28 mouse cellular contexts compared by ENCODE assay signal in the genomic region with DNA sequence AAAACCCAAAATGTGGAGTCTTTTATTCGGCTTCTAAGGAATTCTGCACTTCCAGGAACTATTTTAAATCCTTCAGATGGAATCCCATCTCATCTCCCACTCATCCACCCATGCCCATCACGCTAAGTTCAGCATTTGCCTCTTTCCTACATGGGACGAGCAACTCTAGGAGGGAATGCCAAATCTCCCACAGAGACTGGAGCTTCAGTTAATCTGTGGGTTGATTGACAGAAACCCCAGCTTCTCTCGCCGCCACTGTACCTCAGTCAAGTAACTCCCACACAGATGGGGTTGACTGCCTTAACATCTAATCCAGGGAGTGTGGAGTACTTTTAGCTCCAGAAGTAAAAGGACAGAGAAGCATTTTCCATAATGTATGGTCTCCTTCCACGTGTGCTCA. TPM values are rescaled to one million over a fixed set of nuclear protein-coding genes. Genes with fewer than 3 reads are reported as not detected.
DNase-seq lines count a peak whose midpoint lies in the region; ATAC-seq lines count a peak whose summit lies in the region.
"Had no signal": no experiment of that assay in that cellular context is flagged by ENCODE, and none has a peak within 500 bp of the region (broad histone marks: within the 10 kb centered on the region; RNA-seq: fewer than 3 reads in every experiment).

No protein-coding gene starts in this region.

- H3K9ac ChIP-seq in kidney, embryonic 14.5 days (ENCODE audit: low read depth, low read length): no peak overlapping the region
- no peak overlapping the region for H3K9ac ChIP-seq in liver, embryonic 12.5 days
- H3K9ac ChIP-seq: embryonic facial prominence, embryonic 13.5 days; forebrain, embryonic 12.5 days; heart, embryonic 12.5 days; hindbrain, embryonic 14.5 days had no signal

- no peak overlapping the region for H3K4me3 ChIP-seq in kidney, embryonic 14.5 days (ENCODE audit: low read length)
- no peak overlapping the region for H3K4me3 ChIP-seq in liver, embryonic 12.5 days
- H3K4me3 ChIP-seq: embryonic facial prominence, embryonic 13.5 days; forebrain, embryonic 12.5 days; heart, embryonic 12.5 days; hindbrain, embryonic 10.5 days had no signal

- no peaks in the 10 kb centered on the region for H3K4me1 ChIP-seq in kidney, embryonic 14.5 days (ENCODE audit: control insufficient read depth, insufficient read depth, low read length)
- H3K4me1 ChIP-seq in liver, embryonic 12.5 days: no peaks in the 10 kb centered on the region
- H3K4me1 ChIP-seq: embryonic facial prominence, embryonic 13.5 days; forebrain, embryonic 12.5 days; heart, embryonic 12.5 days; hindbrain, embryonic 10.5 days had no signal

- ATAC-seq in kidney, embryonic 14.5 days (ENCODE audit: low FRiP score, low TSS enrichment): 0 out of 2 replicates have a peak, but pooled peaks have one; percentile 16
- ATAC-seq in liver, embryonic 12.5 days: no peak
- ATAC-seq: activated CD4-positive, CD25-positive, alpha-beta regulatory T cell, adult 4 months; forebrain, embryonic 16.5 days; Patski had no signal

- no peak overlapping the region for H3K4me2 ChIP-seq in kidney, embryonic 14.5 days (replicated peaks; ENCODE audit: low read depth, low read length)
- no peak overlapping the region for H3K4me2 ChIP-seq in liver, embryonic 12.5 days
- H3K4me2 ChIP-seq: embryonic facial prominence, embryonic 13.5 days; forebrain, embryonic 12.5 days; heart, embryonic 12.5 days; hindbrain, embryonic 14.5 days had no signal

- no peaks in the 10 kb centered on the region for H3K36me3 ChIP-seq in kidney, embryonic 14.5 days (ENCODE audit: control insufficient read depth, insufficient read depth, low read length)
- no peaks in the 10 kb centered on the region for H3K36me3 ChIP-seq in liver, embryonic 12.5 days
- H3K36me3 ChIP-seq: embryonic facial prominence, embryonic 13.5 days; forebrain, embryonic 12.5 days; heart, embryonic 12.5 days; hindbrain, embryonic 10.5 days had no signal

- WGBS in kidney, embryonic 14.5 days: 55% methylated on average over 6 of the region's 6 CpGs
- WGBS in liver, embryonic 12.5 days (ENCODE audit: insufficient replicate concordance): 65% methylated on average over 6 of the region's 6 CpGs

- no peak for DNase-seq in kidney, adult 8-10 months
- DNase-seq in layer of hippocampus, adult 9-11 months: peak; percentile 5
- no peak for DNase-seq in layer of hippocampus, postnatal 10 days (ENCODE audit: low spot score in 2 of 2)
- peak; percentile 75 for DNase-seq in right cerebral cortex, adult 18-20 months
- no peak for DNase-seq in right cerebral cortex, postnatal 4 days
- peak; percentile 35 to 65 for DNase-seq in frontal cortex, postnatal 36 days (ENCODE audit: low spot score in 2 of 2)
- DNase-seq: adrenal gland, postnatal 14 days; cerebellum, adult 18-20 months; cerebellum, adult 9-11 months; cerebellum, postnatal 36 days; gastrocnemius, postnatal 25 days had no signal

- H3K9me3 ChIP-seq in kidney, embryonic 14.5 days (ENCODE audit: control insufficient read depth, low read length): no peaks in the 10 kb centered on the region
- H3K9me3 ChIP-seq in liver, embryonic 12.5 days (replicated peaks): no peaks in the 10 kb centered on the region
- H3K9me3 ChIP-seq: embryonic facial prominence, embryonic 13.5 days; forebrain, embryonic 12.5 days; heart, embryonic 12.5 days; hindbrain, embryonic 10.5 days had no signal

- H3K27ac ChIP-seq in kidney, embryonic 14.5 days (ENCODE audit: low read depth, low read length): no peak overlapping the region
- no peak overlapping the region for H3K27ac ChIP-seq in liver, embryonic 12.5 days
- H3K27ac ChIP-seq: embryonic facial prominence, embryonic 13.5 days; forebrain, embryonic 12.5 days; hindbrain, embryonic 10.5 days; hindbrain, embryonic 14.5 days had no signal

- no peaks in the 10 kb centered on the region for H3K27me3 ChIP-seq in kidney, embryonic 14.5 days (ENCODE audit: control insufficient read depth, insufficient read depth, low read length)
- no peaks in the 10 kb centered on the region for H3K27me3 ChIP-seq in liver, embryonic 12.5 days (replicated peaks)
- H3K27me3 ChIP-seq: CH12.LX; heart, embryonic 12.5 days; Patski had no signal

RNA-seq across cellular contexts. Expression of gene Gcg, which starts 29.4 kb away (rescaled TPM):
- not detected in 2 replicates for polyA plus RNA-seq in kidney, embryonic 14.5 days (2014; fragmentation: Nextera tagmentation; extraction: Ambion mirVana)
- not detected for total RNA-seq in layer of hippocampus, postnatal 10 days (2021)
- 0.36 and 0.55 TPM in 2 replicates for polyA plus RNA-seq in liver, embryonic 12.5 days (2016; fragmentation: Nextera tagmentation; extraction: Ambion mirVana)
- total RNA-seq: adrenal gland, adult 18-20 months; adrenal gland, postnatal 14 days; gastrocnemius, adult 18-20 months; gastrocnemius, postnatal 25 days; granulocyte monocyte progenitor cell, adult 5-6 weeks; heart, adult 8-10 months; heart, postnatal 25 days had no signal
- polyA plus RNA-seq: activated CD4-positive, CD25-positive, alpha-beta regulatory T cell, adult 4 months; embryonic facial prominence, embryonic 13.5 days; heart, embryonic 12.5 days; heart, embryonic 16.5 days; hindbrain, embryonic 10.5 days; hindbrain, embryonic 14.5 days; Patski had no signal

RNA-seq across cellular contexts. Expression of gene Dpp4, which starts 42.0 kb away (rescaled TPM):
- polyA plus RNA-seq in kidney, embryonic 14.5 days (2014; fragmentation: Nextera tagmentation; extraction: Ambion mirVana): 31.8 and 70.1 TPM in 2 replicates
- total RNA-seq in layer of hippocampus, postnatal 10 days (2021): 1 to 10 TPM; 1.6 to 2.1 TPM
- 5.7 and 6.7 TPM in 2 replicates for polyA plus RNA-seq in liver, embryonic 12.5 days (2016; fragmentation: Nextera tagmentation; extraction: Ambion mirVana)

Comparison
In these comparisons a context has a peak if more than half of its experiments do, and no peak if none do; other contexts are left out.
1. DNase-seq: peak in layer of hippocampus, adult 9-11 months (single experiment), right cerebral cortex, adult 18-20 months (single experiment) and frontal cortex, postnatal 36 days (2 of 2); none in kidney, adult 8-10 months (0 of 2), layer of hippocampus, postnatal 10 days (0 of 2) and right cerebral cortex, postnatal 4 days (single experiment).